Mouse (Mus musculus) kidney, adult 18-20 months (tissue): Measurements from ENCODE around the gene Epop.
"Not testable (repeated sequence)": the region's sequence is repeated elsewhere in the genome, so short reads cannot be mapped to it uniquely, and the experiment has no call there.

ENCODE experiments used
- DNase-seq: peaks from one replicate; pipeline ENCODE4 v3.0.0; 2021

Epop gene

DNA sequence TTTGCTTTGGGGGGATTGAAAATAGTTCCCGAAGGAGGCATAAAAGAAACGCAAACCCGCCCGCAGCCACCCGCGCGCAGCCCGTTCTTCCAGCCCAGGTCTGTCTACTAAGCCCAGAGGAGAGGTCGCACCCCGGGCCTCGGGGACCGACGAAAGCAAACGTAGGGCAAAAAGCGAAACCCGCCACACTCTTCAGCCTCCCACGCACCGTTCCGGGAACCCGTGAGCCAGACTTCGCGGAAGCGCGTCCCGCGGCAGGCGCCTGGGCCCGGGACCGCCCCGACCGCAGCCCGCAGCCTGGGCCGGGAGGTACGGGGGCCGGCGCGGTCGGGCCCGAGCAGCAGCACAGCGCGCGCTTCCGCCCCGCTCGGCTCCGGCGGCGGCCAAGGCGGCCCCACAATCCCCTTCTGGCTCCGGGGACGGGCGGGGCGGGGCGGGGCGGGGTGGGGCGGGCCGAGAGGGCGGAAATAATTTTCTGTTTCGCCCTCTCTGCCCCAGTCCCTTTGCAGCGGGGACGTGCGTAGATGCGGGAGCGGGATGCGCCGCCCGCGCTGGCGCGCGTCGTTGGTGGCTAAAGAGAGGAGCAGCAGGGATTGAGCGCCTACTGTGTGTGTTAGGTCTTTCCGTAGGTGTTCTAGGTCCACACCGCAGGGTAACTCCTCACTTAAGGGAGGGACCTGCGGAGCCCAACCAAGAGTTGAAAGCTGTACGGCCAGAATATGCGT is 30.6 kb upstream of the Epop start:
- DNase-seq: peak; percentile 84

DNA sequence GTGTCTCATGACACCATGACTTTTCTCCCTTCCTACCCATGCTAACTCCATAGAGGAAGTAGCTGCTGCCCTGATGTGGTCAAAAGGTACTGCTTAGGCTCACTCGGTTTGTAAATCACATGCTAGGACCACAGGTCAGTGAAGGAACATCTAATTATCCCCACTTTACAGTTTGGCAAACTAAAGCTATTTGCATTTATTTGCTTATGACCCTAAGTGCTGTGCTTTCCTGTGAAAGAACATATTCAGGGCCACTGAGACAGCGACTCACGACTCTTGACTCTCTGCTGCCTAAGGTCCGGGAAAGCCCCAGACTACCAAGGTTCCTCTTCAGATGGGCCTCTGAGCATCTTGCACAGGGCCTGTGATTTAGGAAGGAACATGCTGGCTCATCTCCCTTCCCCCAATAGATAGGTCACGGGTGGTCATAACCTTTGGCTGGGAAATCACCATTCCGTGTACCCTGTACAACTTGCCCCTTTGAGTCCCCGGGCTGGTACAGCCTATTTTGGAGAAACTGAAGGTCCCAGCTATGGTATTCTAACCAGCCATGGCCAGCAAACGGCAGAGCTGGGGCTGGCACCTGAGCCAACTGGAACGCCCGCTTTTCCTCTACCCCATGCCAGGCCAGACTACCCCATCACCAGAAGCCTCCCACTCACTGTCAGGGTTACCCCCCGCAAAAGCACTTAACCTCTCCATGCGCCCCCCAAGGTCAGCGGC is 29.9 kb upstream of the Epop start:
- peak; percentile 40 for DNase-seq

DNA sequence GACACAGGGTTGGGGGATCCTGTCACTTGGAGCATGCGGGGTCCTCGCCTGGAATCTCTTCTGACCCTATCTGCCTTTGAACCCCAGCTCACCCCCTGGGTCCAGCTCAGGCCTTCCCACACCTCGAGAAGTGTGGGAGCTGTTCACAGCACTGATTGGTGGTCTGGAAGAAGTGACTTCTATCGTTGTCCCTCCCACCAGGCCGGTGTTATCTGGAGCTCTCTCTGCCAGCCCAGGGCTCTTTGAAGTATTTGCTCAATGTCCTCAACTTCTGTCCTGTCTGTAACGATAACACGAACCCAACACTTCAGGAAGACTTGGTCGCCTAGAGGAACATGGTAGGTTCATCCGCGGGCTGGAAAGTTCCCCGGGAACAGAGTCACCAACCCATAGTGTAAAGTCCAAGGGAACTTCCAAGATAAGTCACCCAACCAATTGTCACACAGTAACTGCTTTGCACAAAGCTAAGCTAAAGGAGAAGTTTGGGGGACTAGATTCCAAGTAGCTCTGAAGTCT is 29.3 kb upstream of the Epop start:
- DNase-seq: no peak

- DNase-seq: not testable (repeated sequence)
These were observed 28.5 kb upstream of the Epop start for GRCm38 (mm10) chr11:97657967-97658366.

GRCm38 (mm10) chr11:97657184-97657945 is 27.9 kb upstream of the Epop start:
- DNase-seq: no peak

DNA sequence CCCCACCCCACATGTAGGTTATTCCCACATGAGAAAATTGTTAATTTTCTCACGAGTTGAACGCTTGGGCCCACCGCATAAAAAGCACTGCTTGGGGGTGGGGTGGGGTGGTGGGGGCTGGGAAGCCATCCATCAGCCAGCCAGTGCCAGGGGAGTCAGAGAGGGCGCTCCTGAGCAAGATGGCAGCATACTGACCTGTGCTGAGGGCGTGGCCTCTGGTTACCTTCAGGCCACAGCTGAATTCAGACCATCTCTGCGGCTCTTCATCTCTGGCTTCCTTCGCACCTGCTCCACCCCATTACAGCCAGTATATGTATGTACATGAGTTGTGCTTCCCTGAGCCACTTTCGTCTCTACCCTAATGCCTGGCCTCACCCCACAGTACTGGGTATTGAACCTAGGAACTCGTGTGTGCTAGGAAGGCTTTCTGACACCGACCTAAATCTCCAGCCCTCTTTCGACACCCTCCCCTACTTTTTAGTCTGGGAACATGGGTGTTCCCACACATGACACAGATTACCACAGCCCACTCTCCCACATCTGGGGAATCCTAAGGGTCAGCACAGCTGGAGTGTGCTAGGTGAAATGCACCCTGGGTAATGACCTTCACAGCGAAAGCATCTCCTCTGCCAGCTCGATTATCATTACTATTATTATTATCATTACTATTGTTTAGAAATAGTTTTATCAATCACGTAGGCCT is 26.9 kb upstream of the Epop start:
- no peak for DNase-seq

- no peak for DNase-seq
These were observed 24.7 kb upstream of the Epop start for GRCm38 (mm10) chr11:97654210-97654609.

GRCm38 (mm10) chr11:97653376-97653775 is 23.9 kb upstream of the Epop start:
- not testable (repeated sequence) for DNase-seq

- DNase-seq: no peak
These were observed 20.8 kb upstream of the Epop start for GRCm38 (mm10) chr11:97650341-97650740.

GRCm38 (mm10) chr11:97648541-97648940 is 19.0 kb upstream of the Epop start:
- DNase-seq: not testable (repeated sequence)

DNA sequence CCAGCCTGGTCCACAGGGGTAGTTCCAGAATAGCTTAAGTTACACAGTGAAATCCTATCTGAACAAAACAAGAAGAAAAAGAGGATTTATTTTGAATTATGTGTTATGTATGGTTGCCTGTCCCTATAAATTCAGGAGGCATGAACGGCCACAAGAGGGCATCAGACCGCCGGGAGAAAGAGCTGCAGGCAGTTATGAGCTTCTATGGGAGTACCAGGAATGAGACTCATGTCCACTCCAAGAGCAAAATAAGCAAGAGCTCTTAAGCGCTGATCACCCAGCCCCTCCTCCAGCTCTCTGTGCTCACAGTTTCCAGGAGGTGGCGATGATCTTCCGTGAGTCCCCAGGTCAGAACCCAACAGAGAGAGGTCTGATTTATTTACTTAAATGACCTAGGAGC is 15.3 kb upstream of the Epop start:
- DNase-seq: peak; percentile 85

- DNase-seq: no peak
These were observed 14.0 kb upstream of the Epop start for GRCm38 (mm10) chr11:97643380-97644055.

- DNase-seq: no peak
These were observed 13.2 kb upstream of the Epop start for GRCm38 (mm10) chr11:97642746-97643145.

GRCm38 (mm10) chr11:97641668-97642067 is 12.2 kb upstream of the Epop start:
- DNase-seq: no peak

DNA sequence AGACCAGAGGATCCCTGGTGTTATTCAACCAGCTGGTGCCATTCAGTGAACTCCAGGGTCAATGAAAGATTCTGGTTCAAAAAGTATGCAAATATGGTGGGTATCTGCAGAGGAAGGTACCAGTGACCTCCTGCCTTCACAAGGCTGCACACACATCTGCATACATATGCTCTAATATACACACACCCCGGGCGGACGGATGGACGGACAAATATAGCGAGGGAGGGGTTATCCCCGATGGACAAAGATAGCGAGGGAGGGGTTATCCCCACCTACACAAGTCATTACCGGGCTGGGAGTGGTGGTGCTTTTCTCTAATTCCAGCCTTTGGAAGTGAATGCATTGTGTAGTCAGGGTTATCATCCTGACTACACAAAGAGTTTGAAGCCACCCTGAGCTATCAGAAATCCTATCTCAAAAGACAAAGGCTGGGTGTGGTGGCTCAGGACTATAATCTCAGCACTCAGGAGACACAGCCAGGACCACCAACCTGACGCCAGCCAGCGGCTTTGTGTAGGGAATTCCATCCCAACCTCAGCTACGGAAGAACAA is 6.0 kb upstream of the Epop start:
- no peak for DNase-seq

- not testable (repeated sequence) for DNase-seq
These were observed 2.9 kb upstream of the Epop start for GRCm38 (mm10) chr11:97632440-97632839.

DNA sequence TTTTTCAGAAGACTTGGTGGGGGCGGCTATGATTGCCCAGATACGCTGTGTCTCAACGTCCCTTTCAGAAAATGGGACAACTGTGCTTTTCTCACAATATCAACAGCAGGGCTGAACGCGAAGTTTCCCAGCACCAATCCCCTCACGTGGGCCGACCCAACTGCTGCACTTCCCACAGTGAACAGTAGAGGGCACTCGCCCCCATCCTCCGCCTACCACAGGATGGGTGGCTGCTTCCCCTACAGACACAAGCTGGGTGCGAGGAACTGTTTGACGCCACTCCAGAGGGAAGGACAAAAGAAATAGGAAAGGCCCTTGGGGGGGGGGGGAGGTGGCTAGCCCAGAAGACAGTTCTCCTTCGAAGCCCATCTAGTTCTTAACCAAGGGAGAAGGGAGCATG is 2.4 kb upstream of the Epop start:
- DNase-seq: peak; percentile 84

DNA sequence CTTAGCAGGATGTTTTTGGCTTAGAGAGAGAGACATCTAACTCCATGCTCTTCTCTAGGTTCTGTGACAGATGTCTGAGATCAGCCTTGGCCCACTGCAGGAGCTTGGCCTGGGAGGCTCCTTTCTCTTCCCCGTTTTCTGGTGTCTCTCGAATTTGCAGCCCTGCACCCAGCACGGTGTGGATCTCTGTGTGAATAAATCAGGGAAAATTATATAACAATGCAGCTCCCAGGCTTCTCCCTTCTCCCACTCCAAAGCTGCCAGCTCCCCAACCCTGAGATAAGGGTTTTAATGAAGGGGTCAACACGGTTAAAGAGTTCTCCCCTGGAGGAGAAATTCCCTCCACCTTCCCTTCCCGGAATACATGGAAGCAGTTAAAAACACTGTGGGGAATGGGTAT is 2.0 kb upstream of the Epop start:
- no peak for DNase-seq

DNA sequence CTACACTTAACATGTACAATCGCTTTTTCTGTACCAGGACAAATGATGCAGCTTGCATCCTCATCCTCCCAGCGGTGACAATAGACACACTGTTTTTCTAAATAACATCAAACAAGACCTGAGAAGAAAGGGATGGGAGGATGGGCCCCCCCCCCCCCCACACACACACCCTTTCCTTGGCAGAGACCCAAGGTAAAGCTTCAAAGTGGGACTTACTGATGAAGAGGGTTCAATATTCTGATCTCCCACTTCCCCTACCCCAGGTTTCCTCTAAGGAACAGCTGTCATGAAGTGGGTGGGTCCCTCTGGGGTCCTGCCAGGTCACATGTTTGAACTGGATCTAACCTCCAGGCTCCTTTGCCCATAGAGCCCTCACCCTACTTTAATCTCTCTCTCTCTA is 1.5 kb upstream of the Epop start:
- DNase-seq: no peak

DNA sequence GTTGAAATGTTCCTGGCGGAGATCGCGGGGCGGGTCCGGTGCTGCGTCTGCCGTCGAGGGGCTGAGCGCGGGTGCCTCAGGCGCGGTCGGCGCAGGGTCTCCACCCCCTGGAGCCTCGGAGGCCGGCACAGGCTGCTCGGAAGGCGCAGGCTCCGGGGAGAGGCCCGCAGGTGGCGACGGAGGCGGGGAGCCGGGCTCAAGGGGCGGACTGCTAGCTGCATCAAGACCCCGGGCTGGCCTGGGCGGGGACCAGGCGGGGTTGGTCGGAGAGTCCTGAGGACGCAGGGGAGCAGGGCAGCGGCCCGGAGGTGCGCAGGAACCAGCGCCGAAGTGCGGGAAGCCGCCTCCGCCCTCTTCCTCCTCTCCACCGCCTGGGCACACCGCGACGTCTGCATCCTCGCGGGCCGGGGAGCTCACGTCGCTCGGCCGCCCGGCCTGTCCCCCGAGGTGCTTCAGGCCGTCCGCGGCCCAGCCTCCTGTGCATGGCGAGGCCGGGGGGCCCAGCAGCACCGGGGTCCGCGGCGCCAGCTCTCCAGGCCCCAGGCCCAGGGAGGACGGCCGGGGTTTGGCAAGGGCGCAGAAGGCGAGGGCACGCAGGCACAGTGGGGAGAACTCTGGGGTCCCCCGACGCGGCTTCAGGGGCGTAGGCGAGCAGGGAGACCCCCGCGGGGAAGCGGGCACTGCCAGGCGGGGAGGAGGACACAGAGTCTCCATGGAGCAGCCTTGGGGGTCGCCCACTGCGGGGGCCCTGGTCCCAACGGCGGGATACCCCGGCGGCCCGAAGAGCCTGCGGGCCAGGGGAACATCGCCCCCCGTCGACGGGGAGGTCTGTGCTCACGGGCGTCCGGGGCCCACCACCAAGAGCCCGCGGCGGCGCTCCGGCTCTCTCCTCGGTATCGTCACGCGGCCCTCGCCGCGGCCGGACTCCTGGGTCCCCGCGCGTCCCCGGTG is 659 bp downstream of the Epop start:
- DNase-seq: peak; percentile 24

DNA sequence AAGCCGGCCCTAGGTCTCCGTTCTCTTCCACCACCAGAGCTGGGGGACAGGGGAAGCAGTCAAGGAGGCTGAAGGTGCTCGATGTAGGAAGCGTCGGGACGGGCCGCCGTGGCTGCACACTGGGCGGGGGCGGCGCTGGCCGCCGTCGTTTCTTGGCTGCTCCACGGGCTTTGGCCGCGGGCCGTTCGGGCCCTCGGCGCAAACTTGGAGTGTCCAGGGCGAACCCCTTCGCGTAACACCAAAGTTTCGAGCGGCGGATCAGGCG is 1.3 kb downstream of the Epop start:
- DNase-seq: no peak
